Mouse (Mus musculus): ENCODE results near the gene Nin.
A peak's percentile ranks its signal among the peaks of the same experiment; 100 is the strongest.

Nin gene

GRCm38 (mm10) chr12:70023580-70023979 lies 89.9 kb downstream of the Nin start:
- no peak for DNase-seq (ENCODE audit: inconsistent age in 2 of 2, low spot score in 1 of 2)

- DNase-seq (ENCODE audit: inconsistent age in 2 of 2, low spot score in 1 of 2): no peak
Observed at GRCm38 (mm10) chr12:70018153-70018552, 95.4 kb downstream of the Nin start.

- no peak for DNase-seq (ENCODE audit: inconsistent age in 2 of 2, low spot score in 1 of 2)
Observed at GRCm38 (mm10) chr12:70015936-70016335, 97.6 kb downstream of the Nin start.

GRCm38 (mm10) chr12:70011681-70012080 lies 101.8 kb downstream of the Nin start:
- no peak for DNase-seq (ENCODE audit: inconsistent age in 2 of 2, low spot score in 1 of 2)

GRCm38 (mm10) chr12:70010356-70010755 lies 103.2 kb downstream of the Nin start:
- DNase-seq (ENCODE audit: inconsistent age in 2 of 2, low spot score in 1 of 2): no peak

- DNase-seq (ENCODE audit: inconsistent age in 2 of 2, low spot score in 1 of 2): no peak
Observed at GRCm38 (mm10) chr12:70005103-70005502, 108.4 kb downstream of the Nin start.

- DNase-seq (ENCODE audit: inconsistent age in 2 of 2, low spot score in 1 of 2): no peak
Observed at GRCm38 (mm10) chr12:69998186-69998983, 115.1 kb downstream of the Nin start.

- DNase-seq (ENCODE audit: inconsistent age in 2 of 2, low spot score in 1 of 2): peak in 1 of 2 experiments; percentile 55
Observed at GRCm38 (mm10) chr12:69995382-69995781, 118.1 kb downstream of the Nin start.

- peak; percentile 92 to 97 for DNase-seq (ENCODE audit: inconsistent age in 2 of 2, low spot score in 1 of 2)
Observed at GRCm38 (mm10) chr12:69986786-69987497, 126.6 kb downstream of the Nin start, which contains the start of gene Sav1. Gene Sav1 (minus strand): TSS chr12:69987002.

GRCm38 (mm10) chr12:69986241-69986762 lies 127.2 kb downstream of the Nin start:
- no peak for DNase-seq (ENCODE audit: inconsistent age in 2 of 2, low spot score in 1 of 2)

GRCm38 (mm10) chr12:69985546-69985945 lies 128.0 kb downstream of the Nin start:
- DNase-seq (ENCODE audit: inconsistent age in 2 of 2, low spot score in 1 of 2): peak in 1 of 2 experiments; percentile 67

GRCm38 (mm10) chr12:69982874-69983273 lies 130.6 kb downstream of the Nin start:
- DNase-seq (ENCODE audit: inconsistent age in 2 of 2, low spot score in 1 of 2): no peak

- DNase-seq (ENCODE audit: inconsistent age in 2 of 2, low spot score in 1 of 2): peak in 1 of 2 experiments; percentile 57
Observed at GRCm38 (mm10) chr12:69977376-69977998, 136.0 kb downstream of the Nin start.

GRCm38 (mm10) chr12:69976688-69977087 lies 136.8 kb downstream of the Nin start:
- no peak for DNase-seq (ENCODE audit: inconsistent age in 2 of 2, low spot score in 1 of 2)

GRCm38 (mm10) chr12:69973666-69974065 lies 139.9 kb downstream of the Nin start:
- no peak for DNase-seq (ENCODE audit: inconsistent age in 2 of 2, low spot score in 1 of 2)

GRCm38 (mm10) chr12:69968154-69968553 lies 145.4 kb downstream of the Nin start:
- DNase-seq (ENCODE audit: inconsistent age in 2 of 2, low spot score in 1 of 2): no peak

- peak; percentile 27 to 53 for DNase-seq (ENCODE audit: inconsistent age in 2 of 2, low spot score in 1 of 2)
Observed at GRCm38 (mm10) chr12:69967112-69967511, 146.4 kb downstream of the Nin start.

- DNase-seq (ENCODE audit: inconsistent age in 2 of 2, low spot score in 1 of 2): peak in 1 of 2 experiments; percentile 14
Observed at GRCm38 (mm10) chr12:69966071-69966470, 147.4 kb downstream of the Nin start.

- DNase-seq (ENCODE audit: inconsistent age in 2 of 2, low spot score in 1 of 2): no peak
Observed at GRCm38 (mm10) chr12:69965644-69966043, 147.9 kb downstream of the Nin start.

GRCm38 (mm10) chr12:69963141-69963540 lies 150.4 kb downstream of the Nin start:
- DNase-seq (ENCODE audit: inconsistent age in 2 of 2, low spot score in 1 of 2): no peak

- DNase-seq (ENCODE audit: inconsistent age in 2 of 2, low spot score in 1 of 2): peak; percentile 60 to 89
Observed at GRCm38 (mm10) chr12:69962468-69962867, 151.0 kb downstream of the Nin start.
